Mouse (Mus musculus) forebrain, embryonic 16.5 days (tissue): ENCODE data around the gene Hoxd1. TPM values are rescaled to one million over a fixed set of nuclear protein-coding genes. Genes with fewer than 3 reads are reported as not detected.

Source experiments
- ATAC-seq: fragments of 200-750 bp; cut with Nextera tagmentation; 2 replicates; pipeline ENCODE4 v1.8.0; 2017; ENCODE audit warnings: mild to moderate bottlenecking, moderate library complexity
- H3K27ac ChIP-seq: fragments of 300-500 bp; sonication (generic); 2 replicates; pipeline ENCODE4 v1.5.1; 2014; ENCODE audit warnings: low read length, control low read depth
- H3K27me3 ChIP-seq: fragments of 300-500 bp; sonication (generic); replicated peaks from 2 replicates; pipeline ENCODE4 v1.6.1; 2014; ENCODE audit warnings: low read length; ENCODE audit not compliant: control insufficient read depth, insufficient read depth
- H3K36me3 ChIP-seq: fragments of 300-500 bp; sonication (generic); 2 replicates; pipeline ENCODE4 v1.6.1; 2014; ENCODE audit not compliant: control insufficient read depth, insufficient read depth
- H3K4me1 ChIP-seq: fragments of 300-500 bp; sonication (generic); replicated peaks from 2 replicates; pipeline ENCODE4 v1.6.1; 2014; ENCODE audit warnings: low read length; ENCODE audit not compliant: control insufficient read depth, insufficient read depth
- H3K4me2 ChIP-seq: fragments of 300-500 bp; sonication (generic); 2 replicates; pipeline ENCODE4 v1.6.1; 2014; ENCODE audit warnings: mild to moderate bottlenecking, low read length, control low read depth
- H3K4me3 ChIP-seq: fragments of 300-500 bp; sonication (generic); replicated peaks from 2 replicates; pipeline ENCODE4 v1.5.1; 2014; ENCODE audit warnings: mild to moderate bottlenecking, low read length, control low read depth
- H3K9ac ChIP-seq: fragments of 300-500 bp; sonication (generic); replicated peaks from 2 replicates; pipeline ENCODE4 v1.6.1; 2014; ENCODE audit warnings: low read depth, low read length, control low read depth
- H3K9me3 ChIP-seq: fragments of 300-500 bp; sonication (generic); 2 replicates; pipeline ENCODE4 v1.6.1; 2016; ENCODE audit warnings: low read length; ENCODE audit not compliant: control insufficient read depth
- WGBS: fragments of 180-500 bp; shearing (Covaris S2); extraction: QIAGEN DNeasy Blood & Tissue Kit; methylation state at CpG from one replicate; pipeline ENCODE4 v1.1.7; 2014; 5-methylcytosine and 5-hydroxymethylcytosine counted together
- polyA plus RNA-seq: library from polyadenylated mRNA; unstranded; fragments of >200 nt; fragmentation: Nextera tagmentation; extraction: Ambion mirVana; gene quantifications from 2 replicates; pipeline ENCODE4 v1.2.1, GENCODE M21; 2015

Gene Hoxd1
- polyA plus RNA-seq, 1 experiment from 2014 or later: not detected

GRCm38 (mm10) chr2:74753175-74753523, 9.6 kb upstream of the Hoxd1 start:
- peaks cover 80% of the 10 kb centered on the region for H3K27me3 ChIP-seq
- no peak overlapping the region for H3K27ac ChIP-seq
- 1% methylated on average over 24 of the region's 25 CpGs for WGBS
- 0 out of 2 replicates have a peak, but pooled peaks cover 3% of the 10 kb centered on the region for H3K9me3 ChIP-seq
- H3K36me3 ChIP-seq: no peaks in the 10 kb centered on the region
- H3K9ac ChIP-seq: no peak overlapping the region
- no peak overlapping the region for H3K4me3 ChIP-seq
- no peak overlapping the region for H3K4me2 ChIP-seq
- H3K4me1 ChIP-seq: peaks cover 9% of the 10 kb centered on the region; the same call in 1 of the 2 replicates
- no peak for ATAC-seq

- Histone ChIP-seq H3K4me1 (peaks cover 9% of the 10 kb centered on the region; the same call in 1 of the 2 replicates), H3K27ac (no peak overlapping the region), H3K27me3 (peaks cover 83% of the 10 kb centered on the region), H3K36me3 (no peaks in the 10 kb centered on the region), H3K9me3 (0 out of 2 replicates have a peak, but pooled peaks cover 3% of the 10 kb centered on the region), H3K4me2 (no peak overlapping the region), H3K9ac (no peak overlapping the region), H3K4me3 (no peak overlapping the region)
- WGBS: 11% methylated on average over 5 of the region's 5 CpGs
- no peak for ATAC-seq
Observed at GRCm38 (mm10) chr2:74753711-74754110, 9.1 kb upstream of the Hoxd1 start.

- 0% methylated on average over 1 of the region's 1 CpGs for WGBS
- Histone ChIP-seq H3K27ac (no peak overlapping the region), H3K27me3 (peaks cover 80% of the 10 kb centered on the region), H3K4me2 (no peak overlapping the region), H3K4me3 (no peak overlapping the region), H3K9me3 (no peaks in the 10 kb centered on the region), H3K9ac (no peak overlapping the region), H3K36me3 (no peaks in the 10 kb centered on the region), H3K4me1 (peaks cover 14% of the 10 kb centered on the region)
- no peak for ATAC-seq
Observed at GRCm38 (mm10) chr2:74760146-74760545, 2.6 kb upstream of the Hoxd1 start.

GRCm38 (mm10) chr2:74761941-74762340, 839 bp upstream of the Hoxd1 start:
- H3K27ac ChIP-seq: no peak overlapping the region
- H3K36me3 ChIP-seq: no peaks in the 10 kb centered on the region
- no peak overlapping the region for H3K9ac ChIP-seq
- peaks cover 14% of the 10 kb centered on the region for H3K4me1 ChIP-seq
- no peak overlapping the region for H3K4me3 ChIP-seq
- H3K9me3 ChIP-seq: no peaks in the 10 kb centered on the region
- ATAC-seq: no peak
- no peak overlapping the region for H3K4me2 ChIP-seq
- 4% methylated on average over 13 of the region's 13 CpGs for WGBS
- H3K27me3 ChIP-seq: peaks cover 83% of the 10 kb centered on the region

GRCm38 (mm10) chr2:74763245-74763735, 510 bp downstream of the Hoxd1 start:
- Histone ChIP-seq H3K27ac (no peak overlapping the region), H3K4me1 (peaks cover 14% of the 10 kb centered on the region), H3K4me3 (peak overlapping the region; percentile 58), H3K9me3 (no peaks in the 10 kb centered on the region), H3K9ac (no peak overlapping the region), H3K36me3 (no peaks in the 10 kb centered on the region), H3K4me2 (peak overlapping the region; percentile 89), H3K27me3 (peaks cover 79% of the 10 kb centered on the region)
- peak; percentile 31; the same call in 1 of the 2 replicates for ATAC-seq
- WGBS: under 1% methylated on average over 52 of the region's 53 CpGs

GRCm38 (mm10) chr2:74763976-74764375, 1.2 kb downstream of the Hoxd1 start:
- H3K27me3 ChIP-seq: peaks cover 78% of the 10 kb centered on the region

GRCm38 (mm10) chr2:74774359-74774758, 11.6 kb downstream of the Hoxd1 start:
- Histone ChIP-seq H3K27me3 (peaks cover 8% of the 10 kb centered on the region; the same call in 1 of the 2 replicates), H3K4me3 (no peak overlapping the region), H3K27ac (no peak overlapping the region), H3K9me3 (peaks cover 4% of the 10 kb centered on the region; the same call in 1 of the 2 replicates), H3K9ac (no peak overlapping the region), H3K36me3 (no peaks in the 10 kb centered on the region), H3K4me1 (no peaks in the 10 kb centered on the region), H3K4me2 (no peak overlapping the region)
- 93% methylated on average over 2 of the region's 2 CpGs for WGBS
- ATAC-seq: no peak

More at GRCm38 (mm10) chr2:74763976-74764375, 1.2 kb downstream of the Hoxd1 start:
- Histone ChIP-seq H3K36me3 (no peaks in the 10 kb centered on the region), H3K9ac (no peak overlapping the region), H3K27ac (no peak overlapping the region), H3K4me2 (no peak overlapping the region), H3K4me3 (no peak overlapping the region), H3K4me1 (peaks cover 14% of the 10 kb centered on the region), H3K9me3 (no peaks in the 10 kb centered on the region)
- WGBS: 45% methylated on average over 10 of the region's 10 CpGs
- no peak for ATAC-seq

- no peak overlapping the region for H3K9ac ChIP-seq
- H3K27ac ChIP-seq: no peak overlapping the region
- no peaks in the 10 kb centered on the region for H3K36me3 ChIP-seq
- no peaks in the 10 kb centered on the region for H3K27me3 ChIP-seq
- ATAC-seq: no peak
- no peaks in the 10 kb centered on the region for H3K4me1 ChIP-seq
- H3K9me3 ChIP-seq: no peaks in the 10 kb centered on the region
- WGBS: 60% methylated on average over 13 of the region's 13 CpGs
- H3K4me2 ChIP-seq: no peak overlapping the region
- H3K4me3 ChIP-seq: no peak overlapping the region
Observed at GRCm38 (mm10) chr2:74777536-74778275, 14.9 kb downstream of the Hoxd1 start.

GRCm38 (mm10) chr2:74781386-74781785, 18.6 kb downstream of the Hoxd1 start:
- ATAC-seq: no peak
- H3K4me2 ChIP-seq: no peak overlapping the region
- H3K4me3 ChIP-seq: no peak overlapping the region

More at GRCm38 (mm10) chr2:74781386-74781785, 18.6 kb downstream of the Hoxd1 start:
- Histone ChIP-seq H3K4me1 (no peaks in the 10 kb centered on the region), H3K36me3 (no peaks in the 10 kb centered on the region), H3K9me3 (no peaks in the 10 kb centered on the region), H3K27me3 (no peaks in the 10 kb centered on the region), H3K27ac (no peak overlapping the region), H3K9ac (no peak overlapping the region)
- WGBS: 92% methylated on average over 5 of the region's 5 CpGs
